Mouse (Mus musculus): ENCODE data around the gene Hhatl.

DNA sequence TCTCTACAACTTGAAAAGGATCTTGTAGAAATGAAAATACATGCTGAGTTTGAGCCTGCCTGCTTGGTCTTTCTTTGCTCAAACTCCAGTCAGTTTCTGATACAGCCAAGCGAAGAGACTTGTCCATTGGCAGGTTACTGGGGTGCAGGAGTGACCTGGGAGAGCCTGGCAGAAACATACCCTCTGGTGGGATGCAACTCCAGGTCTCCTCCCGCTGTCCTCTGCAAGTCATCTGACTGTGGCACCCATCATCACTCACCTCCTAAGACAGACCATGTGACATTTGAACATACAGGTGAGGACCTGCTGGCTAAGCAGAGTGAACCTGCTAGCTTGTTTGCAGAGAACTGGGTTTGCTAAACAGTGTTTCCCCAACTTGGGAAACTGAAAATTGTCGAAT, 35.5 kb downstream of the Hhatl start:
- TF ChIP-seq EP300 (IDR thresholded peaks at IDR 0.05; ENCODE audit: low read depth) (no peak), CTCF (IDR thresholded peaks at IDR 0.05; ENCODE audit: low read depth) (no peak)

Measured in liver, postnatal 0 days (tissue).